Mouse (Mus musculus): ENCODE measurements around the gene Rictor.
"Not testable (repeated sequence)": the region's sequence is repeated elsewhere in the genome, so short reads cannot be mapped to it uniquely, and the experiment has no call there.

Rictor gene

DNA sequence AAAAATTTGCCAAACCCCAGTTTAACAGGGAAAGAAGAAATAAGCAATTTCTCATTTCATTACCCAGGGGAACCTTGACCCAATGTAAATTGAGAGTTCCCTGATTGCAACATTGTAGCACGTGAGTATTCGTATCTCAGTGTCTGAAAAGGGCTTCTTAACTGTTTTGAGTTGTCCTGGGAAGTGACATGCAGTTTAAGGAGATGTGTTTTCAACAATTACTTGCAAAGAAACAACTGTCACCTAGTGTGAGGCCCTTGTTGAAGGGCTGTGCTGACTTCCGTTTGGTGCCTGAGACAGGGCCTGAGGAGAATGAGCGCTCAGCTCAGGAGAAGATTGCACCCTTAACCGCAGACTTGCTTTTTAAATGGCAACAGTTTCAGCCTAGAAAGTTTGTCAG is 24.9 kb downstream of the Rictor start:
- DNase-seq (ENCODE audit: low spot score) = no peak

- no peak for DNase-seq (ENCODE audit: low spot score)
Measured at GRCm38 (mm10) chr15:6739180-6739579, 31.0 kb downstream of the Rictor start.

DNA sequence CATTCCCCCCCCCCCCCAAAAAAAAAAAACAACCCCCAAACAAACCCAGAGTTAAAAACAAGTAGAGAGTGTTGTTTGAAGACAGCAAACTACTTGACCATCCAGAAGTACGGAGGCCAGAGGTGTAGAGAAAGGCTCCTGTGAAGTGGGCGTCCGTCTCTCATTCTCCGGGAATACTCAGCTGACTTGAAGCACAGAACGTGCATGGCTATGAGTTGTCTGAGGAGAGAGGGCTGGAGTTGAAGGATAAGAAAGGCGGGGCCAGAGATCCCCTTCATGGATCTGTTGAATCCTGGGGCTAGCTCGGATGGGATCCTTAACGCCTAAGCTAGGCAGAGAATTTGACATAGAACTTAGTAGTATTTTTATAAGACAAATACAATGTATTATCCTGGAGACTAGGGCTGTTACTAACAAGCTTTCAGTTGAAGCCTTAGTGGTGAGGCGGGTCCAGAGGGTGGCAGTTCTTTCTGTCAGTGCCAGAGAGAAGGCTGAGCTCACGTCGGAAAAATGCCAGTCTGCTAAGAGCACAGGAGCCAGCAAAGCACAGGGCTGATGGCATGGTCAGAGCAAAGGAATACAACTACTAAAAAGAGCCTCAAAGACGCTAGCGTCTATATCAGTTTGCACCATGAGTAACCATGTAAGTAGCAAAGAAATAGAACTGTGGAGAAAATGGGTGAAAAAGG is 34.3 kb downstream of the Rictor start:
- no peak for DNase-seq (ENCODE audit: low spot score)

DNA sequence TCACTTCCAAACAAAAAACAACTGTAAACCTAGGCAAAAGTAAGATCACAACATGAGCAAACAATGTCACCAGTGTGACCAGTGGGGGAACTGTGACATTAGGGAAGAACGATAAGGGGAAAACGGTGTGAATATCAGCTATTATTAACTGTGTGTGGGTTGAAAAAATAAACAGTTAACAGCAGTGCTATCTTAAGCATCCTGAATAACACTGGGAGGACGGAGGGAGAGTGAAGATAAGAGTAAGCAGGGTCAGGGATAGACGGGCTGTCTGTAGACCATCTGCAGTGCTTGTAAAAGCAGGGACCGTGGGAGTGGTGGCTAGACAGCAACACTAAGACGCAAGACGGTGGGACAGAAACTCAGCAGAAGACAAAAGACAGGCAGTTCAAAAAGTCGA is 35.5 kb downstream of the Rictor start:
- DNase-seq (ENCODE audit: low spot score) = peak; percentile 40

- not testable (repeated sequence) for DNase-seq (ENCODE audit: low spot score)
Measured at GRCm38 (mm10) chr15:6746301-6746983, 38.3 kb downstream of the Rictor start.

DNA sequence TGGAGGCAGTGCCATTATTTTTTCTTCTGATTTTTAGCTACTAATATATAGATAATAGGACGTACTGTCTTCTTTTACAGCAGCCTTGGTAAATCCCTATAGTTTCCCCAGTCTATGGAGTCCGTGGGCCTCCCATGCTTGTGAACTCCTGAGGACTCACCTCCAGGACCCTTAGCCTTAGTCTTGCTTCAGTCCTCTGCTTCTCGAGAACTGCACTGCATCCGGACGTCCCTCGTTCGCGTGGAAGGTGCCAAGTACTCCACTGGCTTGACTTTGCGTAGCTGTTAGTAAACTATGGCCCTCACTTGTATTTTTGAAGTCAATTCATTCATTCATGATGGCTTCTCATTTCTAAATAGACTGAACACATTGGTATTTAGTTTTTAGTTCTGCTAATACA is 38.8 kb downstream of the Rictor start:
- no peak for DNase-seq (ENCODE audit: low spot score)

- no peak for DNase-seq (ENCODE audit: low spot score)
Measured at GRCm38 (mm10) chr15:6754400-6754799, 46.2 kb downstream of the Rictor start.

- no peak for DNase-seq (ENCODE audit: low spot score)
Measured at GRCm38 (mm10) chr15:6772265-6772664, 64.1 kb downstream of the Rictor start.

GRCm38 (mm10) chr15:6786212-6786611 is 78.0 kb downstream of the Rictor start:
- DNase-seq (ENCODE audit: low spot score) = no peak

GRCm38 (mm10) chr15:6787236-6787635 is 79.1 kb downstream of the Rictor start:
- DNase-seq (ENCODE audit: low spot score) = no peak

DNA sequence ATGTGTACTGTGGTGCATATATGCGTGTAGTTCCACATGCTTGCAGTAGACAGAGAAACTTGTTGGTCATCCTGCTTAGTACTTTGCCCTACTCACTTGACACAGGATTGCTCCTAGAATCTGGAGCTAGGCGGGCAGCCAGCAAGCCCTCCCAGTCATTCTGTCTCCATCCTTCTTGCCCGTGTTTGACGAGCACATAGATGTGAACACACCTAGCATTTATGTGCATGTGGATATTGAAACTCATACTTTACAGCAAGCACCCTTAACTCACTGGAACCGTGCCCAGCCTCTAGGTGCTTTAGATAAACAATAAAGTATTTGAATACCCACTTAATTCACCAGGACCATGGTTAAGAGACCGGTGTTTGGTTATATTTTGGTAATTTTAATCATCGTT is 81.8 kb downstream of the Rictor start:
- no peak for DNase-seq (ENCODE audit: low spot score)

- no peak for DNase-seq (ENCODE audit: low spot score)
Measured at GRCm38 (mm10) chr15:6791648-6792047, 83.5 kb downstream of the Rictor start.

GRCm38 (mm10) chr15:6792846-6793245 is 84.7 kb downstream of the Rictor start:
- DNase-seq (ENCODE audit: low spot score) = no peak

DNA sequence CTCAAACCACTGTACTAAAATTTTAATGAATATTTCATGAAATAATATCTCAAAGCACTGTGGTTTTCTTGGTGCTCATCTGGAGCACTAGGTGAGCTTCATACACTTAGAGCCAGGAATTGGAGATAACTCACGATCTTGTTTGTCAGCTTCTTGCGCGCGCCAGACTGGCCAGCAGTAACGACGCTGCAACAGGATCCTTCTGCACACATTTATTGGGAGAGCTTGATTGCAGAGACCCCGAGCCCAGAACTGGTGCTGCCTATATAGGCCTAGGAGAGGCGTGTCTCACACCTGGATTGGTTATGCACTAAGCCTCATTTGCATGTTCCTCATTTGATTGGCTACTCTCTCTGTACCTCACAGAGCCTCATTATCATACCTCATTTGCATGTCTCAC is 93.0 kb downstream of the Rictor start:
- not testable (repeated sequence) for DNase-seq (ENCODE audit: low spot score)

GRCm38 (mm10) chr15:6815807-6816206 is 107.6 kb downstream of the Rictor start:
- DNase-seq (ENCODE audit: low spot score) = no peak

DNA sequence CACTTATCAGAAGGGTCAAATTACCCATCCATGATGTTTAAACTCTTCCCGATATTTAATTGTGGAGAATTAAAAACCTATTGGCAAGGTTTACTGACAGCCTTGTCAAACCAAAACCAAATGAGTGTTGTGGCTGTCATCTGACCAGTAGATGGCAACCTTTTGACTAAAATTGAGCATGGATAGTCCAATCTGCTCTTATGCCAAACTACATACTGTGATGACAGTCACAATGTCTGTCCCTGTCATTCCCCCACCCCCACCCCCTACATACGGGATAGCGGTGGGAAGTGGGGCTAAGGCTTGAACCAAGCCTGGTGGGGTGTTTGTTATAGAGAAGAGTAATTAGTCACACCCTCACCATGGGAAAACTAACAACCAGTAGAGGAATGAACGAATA is 132.0 kb downstream of the Rictor start:
- DNase-seq (ENCODE audit: low spot score) = peak; percentile 58

GRCm38 (mm10) chr15:6849851-6850250 is 141.7 kb downstream of the Rictor start:
- no peak for DNase-seq (ENCODE audit: low spot score)
